Mouse (Mus musculus) kidney, embryonic 16.5 days (tissue): Measurements from ENCODE around the gene Ttc19. TPM values are rescaled to one million over a fixed set of nuclear protein-coding genes. Genes with fewer than 3 reads are reported as not detected.
A peak's percentile ranks its signal among the peaks of the same experiment; 100 is the strongest.

Experiments used
- ATAC-seq: fragments of 200-750 bp; cut with Nextera tagmentation; 2 replicates; pipeline ENCODE4 v1.8.0; 2017; ENCODE audit warnings: moderate TSS enrichment; ENCODE audit not compliant: low FRiP score, low TSS enrichment
- H3K27ac ChIP-seq: fragments of 300-500 bp; sonication (generic); 2 replicates; pipeline ENCODE4 v1.5.1; 2014; ENCODE audit warnings: low read length
- H3K27me3 ChIP-seq: fragments of 300-500 bp; sonication (generic); 2 replicates; pipeline ENCODE4 v1.6.1; 2014; ENCODE audit warnings: low read length, control low read depth, mixed read lengths; ENCODE audit not compliant: insufficient read depth
- H3K36me3 ChIP-seq: fragments of 300-500 bp; sonication (generic); 2 replicates; pipeline ENCODE4 v1.6.1; 2014; ENCODE audit warnings: low read length, control low read depth, mixed read lengths; ENCODE audit not compliant: insufficient read depth
- H3K4me1 ChIP-seq: fragments of 300-500 bp; sonication (generic); 2 replicates; pipeline ENCODE4 v1.6.1; 2014; ENCODE audit warnings: low read length, control low read depth, mixed read lengths; ENCODE audit not compliant: insufficient read depth
- H3K4me2 ChIP-seq: fragments of 300-500 bp; sonication (generic); replicated peaks from 2 replicates; pipeline ENCODE4 v1.6.1; 2014; ENCODE audit warnings: low read depth, low read length
- H3K4me3 ChIP-seq: fragments of 300-500 bp; sonication (generic); 2 replicates; pipeline ENCODE4 v1.5.1; 2014; ENCODE audit warnings: mild to moderate bottlenecking, low read length
- H3K9ac ChIP-seq: fragments of 300-500 bp; sonication (generic); replicated peaks from 2 replicates; pipeline ENCODE4 v1.6.1; 2014; ENCODE audit warnings: low read length
- H3K9me3 ChIP-seq: fragments of 300-500 bp; sonication (generic); 2 replicates; pipeline ENCODE4 v1.6.1; 2016; ENCODE audit warnings: low read length, control low read depth
- WGBS: fragments of 180-500 bp; shearing (Covaris S2); extraction: QIAGEN DNeasy Blood & Tissue Kit; methylation state at CpG from one replicate; pipeline ENCODE4 v1.1.7; 2014; 5-methylcytosine and 5-hydroxymethylcytosine counted together
- polyA plus RNA-seq: library from polyadenylated mRNA; unstranded; fragments of >200 nt; fragmentation: Nextera tagmentation; extraction: Ambion mirVana; gene quantifications from 2 replicates; pipeline ENCODE4 v1.2.1, GENCODE M21; 2015

Ttc19 gene
- polyA plus RNA-seq, 1 experiment from 2014 or later = 17.2 TPM

DNA sequence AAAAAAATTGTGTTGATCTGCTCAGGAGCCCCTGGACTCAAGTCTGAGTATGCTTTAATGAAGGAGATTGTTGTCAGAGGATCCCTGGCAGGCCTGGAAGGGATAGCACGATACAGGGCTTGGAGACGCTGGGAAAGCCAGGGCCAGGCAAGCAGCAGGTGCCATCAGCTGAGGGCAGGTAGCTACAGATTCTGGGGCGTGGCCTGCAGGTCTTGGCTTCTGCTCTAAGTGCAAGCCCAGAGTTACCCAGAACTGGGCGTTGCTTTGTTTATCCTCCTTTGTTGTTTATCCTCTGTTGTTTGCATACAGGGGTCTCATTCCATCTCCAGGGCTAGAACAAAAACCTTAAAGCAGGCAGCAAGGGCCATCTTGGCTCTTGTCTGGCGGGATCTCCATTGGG lies 27.9 kb upstream of the Ttc19 start:
- ATAC-seq = no peak
- no peak overlapping the region for H3K4me2 ChIP-seq
- no peaks in the 10 kb centered on the region for H3K9me3 ChIP-seq
- no peak overlapping the region for H3K4me3 ChIP-seq
- H3K9ac ChIP-seq = no peak overlapping the region
- H3K27ac ChIP-seq = no peak overlapping the region
- H3K4me1 ChIP-seq = peaks cover 16% of the 10 kb centered on the region
- peaks cover 13% of the 10 kb centered on the region for H3K27me3 ChIP-seq
- H3K36me3 ChIP-seq = no peaks in the 10 kb centered on the region
- WGBS = 86% methylated on average over 5 of the region's 5 CpGs

DNA sequence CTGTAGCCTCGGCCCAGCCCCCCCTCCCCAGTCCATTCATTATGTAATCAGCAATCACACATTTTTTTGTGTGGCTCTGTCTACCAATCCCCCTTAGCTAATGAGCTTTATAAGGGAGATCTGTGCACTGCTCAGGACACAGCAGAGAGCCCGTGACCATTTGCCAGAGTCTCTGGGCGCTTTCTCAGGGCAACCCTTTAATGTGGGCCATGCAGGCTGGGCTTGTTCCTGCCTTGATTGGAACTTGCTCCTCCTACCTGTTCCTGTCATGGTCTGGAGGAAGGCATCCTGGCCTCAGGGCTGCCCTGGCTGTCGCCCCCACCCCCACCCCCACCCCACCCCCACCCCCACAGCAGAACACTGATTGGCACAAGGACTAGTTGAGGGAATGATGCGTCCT lies 22.1 kb upstream of the Ttc19 start:
- no peak overlapping the region for H3K27ac ChIP-seq
- no peaks in the 10 kb centered on the region for H3K36me3 ChIP-seq
- peaks cover 16% of the 10 kb centered on the region; the same call in 1 of the 2 replicates for H3K4me1 ChIP-seq
- H3K4me3 ChIP-seq = no peak overlapping the region
- WGBS = 40% methylated on average over 5 of the region's 5 CpGs
- no peaks in the 10 kb centered on the region for H3K9me3 ChIP-seq
- ATAC-seq = peak; percentile 52; the same call in 1 of the 2 replicates
- no peak overlapping the region for H3K9ac ChIP-seq
- H3K27me3 ChIP-seq = no peaks in the 10 kb centered on the region
- H3K4me2 ChIP-seq = no peak overlapping the region

DNA sequence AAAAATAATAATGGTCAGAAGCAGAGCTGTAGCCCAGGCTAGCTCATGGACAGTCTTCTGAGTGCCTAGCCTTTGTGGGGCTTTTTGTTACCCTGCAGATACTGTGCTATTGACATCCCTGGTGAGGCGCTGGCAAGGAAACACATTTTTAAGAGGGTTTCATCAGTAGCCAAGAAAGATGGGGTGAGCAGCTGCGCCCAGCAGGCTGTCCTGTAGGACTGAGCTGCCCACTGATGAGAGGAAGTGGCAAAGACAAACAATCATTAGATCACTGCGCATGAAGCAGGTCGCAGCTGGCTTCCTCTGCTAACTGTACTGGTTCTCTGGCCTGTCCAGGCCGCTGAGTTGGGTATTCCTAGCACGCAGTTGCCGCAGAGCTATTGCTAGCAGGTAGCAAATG lies 17.7 kb upstream of the Ttc19 start:
- H3K4me2 ChIP-seq = no peak overlapping the region
- no peak overlapping the region for H3K9ac ChIP-seq
- no peaks in the 10 kb centered on the region for H3K9me3 ChIP-seq
- H3K27ac ChIP-seq = no peak overlapping the region
- peaks cover 13% of the 10 kb centered on the region; the same call in 1 of the 2 replicates for H3K4me1 ChIP-seq
- ATAC-seq = no peak
- H3K27me3 ChIP-seq = no peaks in the 10 kb centered on the region
- no peaks in the 10 kb centered on the region for H3K36me3 ChIP-seq
- 69% methylated on average over 7 of the region's 7 CpGs for WGBS
- no peak overlapping the region for H3K4me3 ChIP-seq

DNA sequence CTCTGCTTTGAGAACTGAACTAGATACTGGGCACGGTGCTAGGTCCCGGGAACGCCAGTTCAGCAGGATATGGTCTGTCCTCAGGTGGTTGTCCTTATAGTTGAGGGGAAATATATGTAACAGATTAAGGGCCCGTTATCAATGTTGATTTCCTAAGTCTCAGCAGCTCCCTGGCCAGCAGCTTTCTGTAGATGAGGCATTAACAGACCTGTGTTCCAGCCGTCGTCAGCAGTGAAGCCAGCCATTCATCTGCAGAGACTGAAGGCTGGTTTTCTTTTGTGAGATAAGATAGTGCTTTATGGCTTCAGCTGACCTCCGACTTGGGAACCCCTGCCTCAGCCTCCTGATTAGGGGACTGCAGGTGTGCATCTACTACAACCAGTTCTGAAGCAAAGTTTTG lies 17.3 kb upstream of the Ttc19 start:
- WGBS = 67% methylated on average over 7 of the region's 7 CpGs

DNA sequence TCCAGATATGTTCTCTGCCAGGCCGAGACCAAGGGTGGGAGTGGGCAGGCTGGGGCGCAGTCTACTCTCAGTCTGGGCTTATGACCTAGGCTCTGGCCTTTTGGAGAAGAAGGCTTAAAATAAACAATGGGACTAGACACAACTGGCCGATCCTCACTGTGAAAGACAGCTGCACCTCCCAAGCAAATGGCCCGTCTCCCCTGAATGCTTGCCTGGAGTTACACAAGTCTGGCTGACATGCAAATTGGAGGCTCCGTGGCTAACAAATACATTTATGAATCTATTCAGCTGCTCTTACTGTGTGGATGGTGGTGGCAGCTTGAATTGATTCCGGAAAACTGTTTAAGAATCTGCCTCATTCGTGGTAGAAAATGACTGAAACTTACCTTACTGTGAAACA lies 15.6 kb upstream of the Ttc19 start:
- no peak for ATAC-seq
- Histone ChIP-seq H3K4me2 (no peak overlapping the region), H3K27me3 (no peaks in the 10 kb centered on the region), H3K4me3 (no peak overlapping the region), H3K4me1 (peaks cover 1% of the 10 kb centered on the region; the same call in 1 of the 2 replicates), H3K9ac (no peak overlapping the region), H3K36me3 (no peaks in the 10 kb centered on the region), H3K9me3 (no peaks in the 10 kb centered on the region), H3K27ac (no peak overlapping the region)
- 73% methylated on average over 7 of the region's 7 CpGs for WGBS

More for the DNA sequence above, 17.3 kb upstream of the Ttc19 start:
- no peaks in the 10 kb centered on the region for H3K36me3 ChIP-seq
- ATAC-seq = no peak
- H3K27ac ChIP-seq = no peak overlapping the region
- H3K4me3 ChIP-seq = no peak overlapping the region
- no peaks in the 10 kb centered on the region for H3K27me3 ChIP-seq
- H3K9ac ChIP-seq = no peak overlapping the region
- no peak overlapping the region for H3K4me2 ChIP-seq
- no peaks in the 10 kb centered on the region for H3K9me3 ChIP-seq
- peaks cover 11% of the 10 kb centered on the region; the same call in 1 of the 2 replicates for H3K4me1 ChIP-seq

DNA sequence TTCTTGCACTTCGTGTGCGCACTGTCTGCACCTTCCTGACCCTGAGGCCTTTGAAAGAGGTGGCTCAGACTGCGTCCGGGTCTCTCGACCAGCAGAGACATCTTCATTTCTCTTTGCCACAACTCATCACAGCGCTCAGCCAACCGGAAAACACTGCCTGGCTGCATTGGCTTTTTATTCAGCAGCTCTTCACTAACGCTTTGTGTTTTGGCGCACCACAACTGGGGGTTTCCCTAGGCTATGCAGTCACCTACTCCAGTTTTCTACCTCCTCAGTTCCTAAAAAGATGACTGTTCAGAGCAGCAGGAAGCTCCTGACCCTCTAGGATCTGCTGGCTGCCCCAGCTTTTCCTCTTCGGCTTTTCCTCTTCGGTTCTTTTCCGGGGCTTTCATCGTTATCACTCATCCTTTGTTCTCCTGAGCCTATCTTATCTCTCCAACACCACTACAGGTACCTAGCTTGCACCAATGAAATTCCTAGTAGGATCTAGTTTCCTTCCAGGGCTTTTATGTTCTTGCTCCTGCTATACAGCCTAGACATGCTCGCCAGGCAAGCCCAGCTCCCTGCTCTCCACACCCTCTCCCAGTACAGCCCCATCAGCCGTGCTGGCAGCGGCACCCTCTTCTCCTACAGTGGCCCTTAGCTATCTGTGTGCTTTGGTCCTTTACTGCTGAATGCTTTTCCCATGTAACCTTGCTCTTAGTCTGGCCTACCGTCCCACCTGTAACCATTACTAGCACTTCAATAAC lies 14.6 kb upstream of the Ttc19 start:
- 64% methylated on average over 17 of the region's 17 CpGs for WGBS
- Histone ChIP-seq H3K9ac (no peak overlapping the region), H3K4me1 (peaks cover 3% of the 10 kb centered on the region; the same call in 1 of the 2 replicates), H3K36me3 (no peaks in the 10 kb centered on the region), H3K4me2 (no peak overlapping the region), H3K9me3 (no peaks in the 10 kb centered on the region), H3K27ac (no peak overlapping the region), H3K4me3 (no peak overlapping the region), H3K27me3 (no peaks in the 10 kb centered on the region)
- ATAC-seq = no peak

DNA sequence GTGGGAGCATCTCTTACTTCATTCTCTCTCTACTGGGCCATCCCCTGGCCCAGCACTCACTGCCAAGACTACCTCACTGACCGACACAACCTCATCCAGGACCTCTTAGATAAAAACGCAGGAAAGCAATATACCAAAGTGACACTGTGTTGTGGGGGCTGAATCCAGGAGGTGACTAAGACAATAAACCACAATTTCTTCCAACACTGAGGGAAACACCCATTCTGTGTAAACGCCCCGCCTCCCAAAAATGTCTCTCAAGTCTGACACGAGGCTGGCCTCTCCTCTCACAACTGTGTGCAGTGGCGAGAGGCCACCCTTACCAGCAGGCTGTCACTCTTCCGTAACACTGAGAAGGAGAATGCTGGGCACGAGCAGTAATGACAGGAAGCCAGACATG lies 12.9 kb upstream of the Ttc19 start:
- Histone ChIP-seq H3K36me3 (no peaks in the 10 kb centered on the region), H3K4me2 (no peak overlapping the region), H3K9me3 (no peaks in the 10 kb centered on the region), H3K4me3 (no peak overlapping the region), H3K4me1 (peaks cover 3% of the 10 kb centered on the region; the same call in 1 of the 2 replicates), H3K27me3 (no peaks in the 10 kb centered on the region), H3K27ac (no peak overlapping the region), H3K9ac (no peak overlapping the region)
- ATAC-seq = no peak
- WGBS = 42% methylated on average over 8 of the region's 8 CpGs

DNA sequence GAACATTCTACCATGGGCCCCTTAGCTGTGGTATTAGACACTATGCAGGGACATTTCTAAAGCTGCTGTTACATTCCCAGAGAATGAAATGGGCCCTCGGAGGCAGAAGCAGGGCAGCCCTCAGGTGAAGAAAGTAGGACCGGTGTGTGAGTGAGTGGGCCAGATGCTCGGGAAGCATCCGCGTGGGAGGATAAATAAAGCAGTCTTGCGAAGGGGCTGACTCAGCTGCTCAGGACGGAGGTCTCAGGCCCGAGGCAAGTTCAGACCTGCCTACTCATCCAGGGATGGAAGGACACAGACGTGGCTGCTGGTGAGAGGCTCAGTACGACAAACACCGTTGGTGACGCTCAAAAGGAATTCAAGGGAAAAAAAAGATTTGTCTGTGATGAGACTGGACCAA lies 12.2 kb upstream of the Ttc19 start:
- WGBS = 54% methylated on average over 12 of the region's 12 CpGs
- no peak overlapping the region for H3K4me2 ChIP-seq
- H3K36me3 ChIP-seq = no peaks in the 10 kb centered on the region
- ATAC-seq = no peak
- H3K4me1 ChIP-seq = peaks cover 3% of the 10 kb centered on the region; the same call in 1 of the 2 replicates
- no peak overlapping the region for H3K9ac ChIP-seq
- no peaks in the 10 kb centered on the region for H3K9me3 ChIP-seq
- H3K4me3 ChIP-seq = no peak overlapping the region
- no peak overlapping the region for H3K27ac ChIP-seq
- H3K27me3 ChIP-seq = no peaks in the 10 kb centered on the region

DNA sequence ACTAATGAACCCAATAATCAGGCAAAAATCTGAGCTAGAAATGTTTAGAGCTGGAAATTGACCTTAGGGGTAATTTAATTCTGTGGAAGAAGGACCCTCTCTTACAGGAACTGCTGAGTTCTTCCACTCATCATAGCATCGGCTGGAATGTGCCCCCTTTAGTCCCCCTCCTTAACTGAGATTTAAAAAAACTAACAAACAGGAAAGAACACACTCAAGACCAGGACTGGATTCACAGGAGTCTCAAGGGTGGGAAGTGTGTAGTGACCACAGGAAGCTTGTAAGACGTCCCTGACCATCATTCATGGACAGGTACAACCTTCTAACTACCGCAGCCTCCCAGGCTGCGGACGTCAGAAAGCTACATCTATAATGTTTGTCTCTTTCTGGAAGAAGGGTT lies 10.4 kb upstream of the Ttc19 start:
- Histone ChIP-seq H3K36me3 (no peaks in the 10 kb centered on the region), H3K27me3 (no peaks in the 10 kb centered on the region), H3K4me3 (no peak overlapping the region), H3K4me1 (peaks cover 3% of the 10 kb centered on the region; the same call in 1 of the 2 replicates), H3K27ac (peak overlapping the region; percentile 13; the same call in 1 of the 2 replicates), H3K9ac (no peak overlapping the region), H3K9me3 (no peaks in the 10 kb centered on the region), H3K4me2 (no peak overlapping the region)
- WGBS = 43% methylated on average over 5 of the region's 5 CpGs
- no peak for ATAC-seq

DNA sequence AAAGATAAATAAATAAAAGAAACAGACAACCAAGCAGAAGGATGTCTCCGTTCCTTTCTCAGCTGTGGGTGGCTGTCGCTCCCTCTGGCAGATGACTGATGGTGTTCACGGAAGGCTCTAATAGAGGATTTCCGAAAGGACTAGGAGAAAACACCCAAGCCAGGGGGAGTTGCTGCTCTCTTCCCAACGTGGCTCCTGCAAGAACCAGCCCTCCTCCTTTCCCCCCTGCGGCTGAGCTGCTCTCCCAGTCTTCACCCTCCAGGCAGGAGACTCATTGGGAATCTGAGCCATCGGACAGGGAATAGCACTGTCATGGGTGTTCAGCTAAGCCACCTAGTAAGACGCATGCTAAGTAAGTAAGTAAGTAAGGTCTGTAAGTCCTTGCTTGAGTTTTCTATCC lies 4.2 kb upstream of the Ttc19 start:
- H3K36me3 ChIP-seq = no peaks in the 10 kb centered on the region
- no peak overlapping the region for H3K9ac ChIP-seq

More for the DNA sequence above, 4.2 kb upstream of the Ttc19 start:
- Histone ChIP-seq H3K27me3 (no peaks in the 10 kb centered on the region), H3K4me2 (no peak overlapping the region), H3K4me3 (no peak overlapping the region), H3K9me3 (no peaks in the 10 kb centered on the region), H3K4me1 (peaks cover 3% of the 10 kb centered on the region), H3K27ac (no peak overlapping the region)
- no peak for ATAC-seq
- WGBS = 48% methylated on average over 8 of the region's 8 CpGs
